In the genomic region with DNA sequence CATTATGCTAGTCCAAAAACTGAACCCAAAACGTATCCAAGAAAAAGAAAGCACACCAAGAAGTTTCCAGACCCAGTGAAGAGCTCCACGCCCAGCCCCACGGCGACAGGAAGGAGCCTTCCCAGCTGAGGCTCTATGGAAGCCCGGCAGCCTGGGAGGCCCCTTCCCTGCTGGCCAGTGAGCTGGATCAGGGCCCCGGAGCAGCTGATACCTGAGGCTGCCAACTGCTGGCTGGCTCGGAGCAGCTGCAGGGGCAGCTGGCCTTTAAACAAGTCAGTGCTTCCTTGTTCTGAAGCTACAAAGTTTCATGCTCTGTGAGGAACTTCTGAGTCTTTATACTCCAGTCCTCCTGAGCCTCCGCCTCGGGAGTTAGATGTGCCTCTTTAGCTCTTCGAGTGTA, we compare ENCODE assay signal across 8 mouse cellular contexts. TPM values are rescaled to one million over a fixed set of nuclear protein-coding genes. Genes with fewer than 3 reads are reported as not detected.
DNase-seq lines count a peak whose midpoint lies in the region; ATAC-seq lines count a peak whose summit lies in the region.

No protein-coding gene starts in this region.

- no peaks in the 10 kb centered on the region for H3K27me3 ChIP-seq in heart, embryonic 10.5 days (ENCODE audit: insufficient read depth, poor library complexity, severe bottlenecking)
- H3K27me3 ChIP-seq in neural tube, embryonic 14.5 days (ENCODE audit: control insufficient read depth, insufficient read depth, low read length) = no peaks in the 10 kb centered on the region

- H3K9me3 ChIP-seq in heart, embryonic 10.5 days = no peaks in the 10 kb centered on the region
- no peaks in the 10 kb centered on the region for H3K9me3 ChIP-seq in neural tube, embryonic 14.5 days (ENCODE audit: control insufficient read depth, low read length)

- no peak overlapping the region for H3K4me2 ChIP-seq in neural tube, embryonic 14.5 days (ENCODE audit: low read depth, low read length)

- H3K4me3 ChIP-seq in heart, embryonic 10.5 days = no peak overlapping the region
- no peak overlapping the region for H3K4me3 ChIP-seq in neural tube, embryonic 14.5 days (ENCODE audit: low read depth, low read length)

- H3K36me3 ChIP-seq in heart, embryonic 10.5 days = peaks cover 76% of the 10 kb centered on the region
- H3K36me3 ChIP-seq in neural tube, embryonic 14.5 days (ENCODE audit: control insufficient read depth, insufficient read depth, low read length) = peaks cover 8% of the 10 kb centered on the region; the same call in 1 of the 2 replicates

- WGBS in heart, embryonic 10.5 days = 70% methylated on average over 10 of the region's 10 CpGs
- WGBS in large intestine, adult 2 months = 24% methylated on average over 10 of the region's 10 CpGs
- WGBS in neural tube, embryonic 14.5 days = 61% methylated on average over 10 of the region's 10 CpGs

- H3K4me1 ChIP-seq in heart, embryonic 10.5 days = peaks cover 32% of the 10 kb centered on the region
- no peaks in the 10 kb centered on the region for H3K4me1 ChIP-seq in neural tube, embryonic 14.5 days (ENCODE audit: control insufficient read depth, insufficient read depth, low read length)

- ATAC-seq in neural tube, embryonic 14.5 days (ENCODE audit: low read depth) = peak; percentile 59; the same call in 1 of the 2 replicates

- H3K27ac ChIP-seq in heart, embryonic 10.5 days = peak overlapping the region; percentile 49; the same call in 1 of the 2 replicates
- no peak overlapping the region for H3K27ac ChIP-seq in neural tube, embryonic 14.5 days (ENCODE audit: low read depth, low read length)

- no peak overlapping the region for H3K9ac ChIP-seq in neural tube, embryonic 14.5 days (replicated peaks; ENCODE audit: low read depth, low read length)

- DNase-seq in layer of hippocampus, adult 11-12 months (ENCODE audit: low spot score) = peak; percentile 51
- no peak for DNase-seq in layer of hippocampus, adult 9-10 months (ENCODE audit: low spot score)
- peak; percentile 77 to 83 for DNase-seq in cerebellum, postnatal 10 days
- no peak for DNase-seq in heart, embryonic 10.5 days (ENCODE audit: low spot score)
- peak; percentile 22 for DNase-seq in large intestine, adult 2 months (ENCODE audit: low read depth, low spot score)
- no peak for DNase-seq in spleen, postnatal 14 days (ENCODE audit: low spot score in 2 of 2)
- DNase-seq in T-cell, adult 2 months (ENCODE audit: low spot score) = no peak

RNA-seq across cellular contexts. Expression of a gene that starts 38.4 kb away (rescaled TPM):
- 90.5 and 96.2 TPM in 2 replicates for polyA plus RNA-seq in heart, embryonic 10.5 days (2016; fragmentation: Nextera tagmentation; extraction: Ambion mirVana)
- 17.3 and 30.2 TPM in 2 replicates for polyA plus RNA-seq in large intestine, adult 2 months (2012; rRNA removed)
- polyA plus RNA-seq in neural tube, embryonic 14.5 days (2014; fragmentation: Nextera tagmentation; extraction: Ambion mirVana) = 173 and 175 TPM in 2 replicates

Comparison
In these comparisons a context has a peak if more than half of its experiments do, and no peak if none do; other contexts are left out.
1. DNase-seq: peak in layer of hippocampus, adult 11-12 months (single experiment), cerebellum, postnatal 10 days (2 of 2) and large intestine, adult 2 months (single experiment); none in layer of hippocampus, adult 9-10 months (single experiment), heart, embryonic 10.5 days (single experiment), spleen, postnatal 14 days (0 of 2) and T-cell, adult 2 months (single experiment).